Mouse (Mus musculus) frontal cortex, adult (tissue): ENCODE measurements around the gene Rev1.

Experiments used
- ATAC-seq: cut with Nextera tagmentation; 2 replicates; pipeline ENCODE4 v1.9.2; 2017; ENCODE audit warnings: mild to moderate bottlenecking, moderate library complexity, mixed read lengths; ENCODE audit not compliant: low TSS enrichment

The Rev1 gene

DNA sequence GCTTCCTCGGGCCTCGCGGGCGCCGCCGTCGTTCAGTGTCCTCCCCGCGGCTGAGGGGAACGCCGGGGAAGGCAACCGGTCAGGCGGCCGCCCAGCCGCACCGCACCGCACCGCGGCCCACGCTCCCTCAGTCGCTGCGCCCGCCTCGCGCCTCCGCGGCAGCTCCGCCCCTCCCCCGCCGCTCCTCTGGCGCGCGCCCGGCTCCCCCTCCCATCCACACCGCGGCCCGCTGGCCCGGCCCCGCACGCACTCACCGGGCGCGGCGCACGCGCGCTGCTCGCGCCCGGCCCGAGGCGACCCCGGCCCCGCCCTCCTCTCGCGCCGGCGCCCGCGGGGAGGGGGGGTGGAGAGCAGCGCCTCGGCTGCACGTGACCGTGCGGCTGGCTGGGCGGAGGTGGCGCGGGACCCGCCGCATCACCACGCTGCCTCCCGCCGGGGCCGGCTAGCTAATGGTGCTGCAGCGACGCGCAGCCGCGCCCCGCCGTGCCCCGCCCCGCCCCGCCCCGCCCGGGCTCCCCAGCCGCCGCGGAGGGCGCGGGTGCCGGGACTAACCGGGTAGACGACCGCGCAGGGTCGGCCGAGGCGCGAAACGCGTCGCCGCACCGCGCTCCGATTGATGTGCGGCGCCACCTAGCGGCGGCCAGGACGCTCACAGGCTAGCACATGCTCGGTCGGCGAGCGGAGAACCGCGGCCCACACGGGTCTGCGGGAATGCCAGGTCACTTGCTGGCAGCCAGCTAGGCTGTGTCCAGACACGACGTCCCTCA lies at the start of gene Rev1:
TSS of gene Rev1 (minus strand) at position 301 of the 767 bp plus-strand sequence.
- ATAC-seq, result peak; percentile 86

DNA sequence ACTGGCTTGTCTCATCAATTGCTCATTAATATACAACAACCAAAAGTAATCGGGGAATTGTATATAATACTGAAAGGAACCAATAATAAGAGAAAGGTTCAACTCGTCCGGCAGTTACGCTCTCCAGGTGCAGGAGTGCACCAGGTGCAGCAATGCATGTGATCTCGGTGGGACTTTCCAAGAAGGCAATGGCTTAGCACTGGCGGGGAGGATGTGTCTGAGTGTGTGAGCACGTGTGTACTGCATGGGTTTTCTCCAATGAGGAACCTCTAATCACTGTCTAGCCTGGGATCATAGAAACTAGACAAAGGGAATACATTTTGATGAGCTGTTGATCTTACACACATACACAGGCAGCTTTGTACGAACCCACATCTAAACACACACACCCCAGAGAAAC lies 49.3 kb upstream of the Rev1 start:
- no peak for ATAC-seq

DNA sequence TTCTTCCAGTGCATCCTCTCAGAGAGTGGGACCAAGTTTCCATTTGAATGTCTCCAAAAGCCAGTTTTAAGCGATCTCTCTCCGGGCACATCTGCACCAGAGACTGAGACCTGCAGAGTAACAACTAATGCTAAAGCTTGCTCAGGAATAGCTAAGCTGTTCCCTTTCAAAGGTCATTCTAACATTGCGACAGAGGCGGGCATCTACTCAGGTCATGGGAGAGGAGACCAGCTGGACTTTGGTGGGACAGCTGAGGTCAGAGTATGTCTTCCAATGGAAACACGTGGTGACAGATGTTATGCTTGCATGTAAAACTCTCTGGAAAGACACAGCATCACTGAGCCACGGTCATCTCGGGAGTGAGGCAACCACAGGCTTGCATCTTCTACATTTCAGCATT lies 46.5 kb upstream of the Rev1 start:
- no peak for ATAC-seq

DNA sequence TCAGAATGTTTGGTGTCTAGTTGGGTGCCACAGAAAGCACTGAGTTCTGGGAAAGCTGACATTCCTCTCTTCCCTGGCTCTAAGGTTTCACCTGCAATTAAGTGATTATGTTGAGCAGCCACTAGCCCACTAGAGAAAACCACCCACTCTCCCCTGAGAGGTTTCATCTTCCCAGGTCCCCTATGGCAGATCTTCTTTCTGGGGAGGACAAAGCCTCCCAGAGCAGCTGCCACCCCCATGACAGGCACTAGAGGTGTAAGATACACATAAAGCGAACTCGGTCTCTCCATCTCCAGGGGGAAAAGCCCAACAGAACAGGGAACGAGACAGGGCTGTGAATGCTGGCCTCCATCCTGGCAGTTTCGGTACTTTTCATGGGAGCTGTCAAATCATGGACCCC lies 42.3 kb upstream of the Rev1 start:
- ATAC-seq, result no peak

GRCm38 (mm10) chr1:38165696-38166095 lies 36.1 kb upstream of the Rev1 start:
- ATAC-seq, result no peak

GRCm38 (mm10) chr1:38150086-38150485 lies 20.5 kb upstream of the Rev1 start:
- ATAC-seq, result no peak

- no peak for ATAC-seq
These were observed 16.4 kb upstream of the Rev1 start for GRCm38 (mm10) chr1:38146008-38146407.

GRCm38 (mm10) chr1:38141371-38141770 lies 11.8 kb upstream of the Rev1 start:
- ATAC-seq, result no peak

DNA sequence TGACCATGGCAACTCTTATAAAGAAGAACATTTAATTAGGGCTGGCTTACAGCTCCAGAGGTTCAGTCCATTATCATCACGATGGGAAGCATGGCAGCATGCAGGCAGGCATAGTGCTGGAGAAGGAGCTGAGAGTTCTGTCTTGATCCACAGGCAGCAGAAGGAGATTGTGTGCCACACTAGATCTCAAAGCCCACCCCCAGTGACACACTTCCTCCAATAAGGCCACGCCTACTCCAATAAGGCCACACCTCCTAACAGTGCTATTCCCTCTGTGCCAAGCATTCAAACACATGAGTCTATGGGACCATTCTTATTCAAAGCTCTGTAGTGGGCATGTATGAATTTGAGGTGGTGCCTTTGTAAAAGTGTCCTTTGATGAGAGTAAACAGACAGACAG lies 11.3 kb upstream of the Rev1 start:
- ATAC-seq, result no peak

GRCm38 (mm10) chr1:38139396-38139795 lies 9.8 kb upstream of the Rev1 start:
- no peak for ATAC-seq

DNA sequence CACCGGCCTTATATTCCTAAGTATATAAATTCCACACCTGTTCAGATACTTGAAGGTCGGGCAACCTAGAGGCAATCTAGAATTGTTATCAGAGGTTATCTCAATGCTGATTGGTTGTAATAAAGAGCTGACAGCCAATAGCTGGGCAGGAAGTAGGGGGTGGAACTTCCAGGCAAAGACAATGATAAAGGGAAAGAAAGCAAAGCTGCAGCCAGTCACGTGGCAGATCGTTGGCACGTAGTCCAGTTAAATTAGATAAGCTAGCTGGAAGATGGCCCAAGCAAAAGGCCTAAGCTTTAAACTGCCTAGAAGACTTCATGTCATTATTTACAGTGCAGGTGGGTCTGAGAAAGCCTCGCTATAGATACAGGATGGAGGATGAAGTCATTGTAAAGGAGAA lies 3.3 kb upstream of the Rev1 start:
- ATAC-seq, result no peak

- no peak for ATAC-seq
These were observed 1.3 kb upstream of the Rev1 start for GRCm38 (mm10) chr1:38130715-38131483.

DNA sequence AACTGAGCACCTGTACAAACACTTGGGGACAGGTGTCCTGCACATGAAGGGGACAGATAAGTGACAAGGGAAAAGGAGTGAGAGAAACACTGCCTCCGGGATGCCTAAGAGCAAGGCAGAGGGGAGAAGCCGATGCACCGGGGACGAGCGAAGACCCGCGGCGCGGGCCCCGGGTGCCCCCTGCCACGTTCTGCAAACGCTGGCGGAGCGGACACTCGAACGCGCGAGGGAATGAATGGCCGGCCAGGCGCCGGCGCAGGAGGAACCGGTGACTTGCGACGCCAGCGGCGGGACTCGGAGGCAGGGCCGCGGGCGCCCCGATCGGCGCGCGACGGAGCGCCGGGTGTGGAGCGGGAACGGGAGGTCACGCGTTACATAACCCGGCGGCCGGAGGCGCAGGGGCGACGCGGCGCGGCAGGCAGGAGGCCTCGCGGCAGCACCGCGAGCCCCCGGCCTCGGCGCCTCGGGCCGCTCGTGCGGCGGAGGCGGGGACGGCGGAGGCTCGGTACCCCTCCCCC lies 623 bp downstream of the Rev1 start:
- peak; percentile 26; the same call in 1 of the 2 replicates for ATAC-seq

GRCm38 (mm10) chr1:38127036-38127435 lies 2.6 kb downstream of the Rev1 start:
- ATAC-seq, result no peak

GRCm38 (mm10) chr1:38126426-38126825 lies 3.2 kb downstream of the Rev1 start:
- no peak for ATAC-seq

DNA sequence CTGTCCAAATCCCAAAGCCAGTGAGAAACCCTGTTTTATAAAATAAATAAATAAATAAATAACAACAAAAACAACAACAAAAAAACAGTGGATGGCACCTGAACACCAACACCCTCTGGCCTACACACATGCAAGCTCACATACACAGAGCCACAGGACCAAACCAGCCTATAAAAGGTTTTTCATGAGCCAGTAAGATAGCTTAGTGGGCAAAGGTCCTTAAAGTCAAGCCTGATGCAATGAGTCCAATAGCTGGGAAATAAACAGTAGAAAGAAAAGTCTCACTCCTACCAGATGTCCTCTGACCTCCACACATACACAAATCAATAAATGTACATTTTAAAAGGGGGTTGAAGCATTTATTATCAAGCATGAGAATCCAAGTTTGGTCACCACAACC lies 5.3 kb downstream of the Rev1 start:
- no peak for ATAC-seq

- ATAC-seq, result no peak
These were observed 8.7 kb downstream of the Rev1 start for GRCm38 (mm10) chr1:38120877-38121276.

GRCm38 (mm10) chr1:38118624-38119023 lies 11.0 kb downstream of the Rev1 start:
- ATAC-seq, result no peak

GRCm38 (mm10) chr1:38109786-38110185 lies 19.8 kb downstream of the Rev1 start:
- no peak for ATAC-seq

DNA sequence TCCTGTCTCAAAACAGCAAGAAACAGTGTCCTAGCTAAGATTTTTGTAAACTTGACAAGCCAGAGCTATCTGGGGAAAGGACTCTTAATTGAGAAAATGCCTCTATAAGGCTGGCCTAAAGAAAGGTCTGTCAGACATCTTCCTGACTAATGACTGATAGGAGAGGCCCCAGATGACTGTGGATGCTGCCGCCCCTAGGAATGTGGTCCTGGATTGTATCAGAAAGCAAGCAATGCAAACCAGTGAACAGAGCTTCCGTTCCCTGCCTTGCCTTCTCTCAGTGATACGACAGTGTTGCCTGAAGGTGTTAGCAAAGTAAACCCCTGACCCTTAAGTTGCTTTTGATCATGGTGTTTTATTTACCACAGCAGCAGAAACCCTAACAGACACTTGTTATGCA lies 25.8 kb downstream of the Rev1 start:
- ATAC-seq, result no peak

DNA sequence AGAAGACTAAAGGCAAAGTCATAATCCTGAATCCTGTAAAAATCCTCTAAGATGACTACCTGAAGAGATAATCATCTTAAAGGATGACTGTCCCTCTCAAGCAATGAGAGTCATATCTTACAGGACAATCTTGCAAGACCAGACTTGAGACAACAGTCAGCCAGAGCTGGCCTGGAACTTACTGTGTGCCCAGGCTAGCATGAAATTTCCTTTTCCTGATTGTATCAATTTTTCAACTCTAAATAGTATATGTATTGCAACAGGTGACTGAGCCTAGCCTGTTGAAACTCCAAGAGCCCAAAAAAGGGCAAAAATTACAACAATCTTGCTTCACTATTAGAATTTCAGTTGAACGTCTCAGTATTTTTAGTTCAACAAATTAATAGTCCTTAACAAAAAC lies 26.4 kb downstream of the Rev1 start:
- ATAC-seq, result no peak

- ATAC-seq, result no peak
These were observed 48.3 kb downstream of the Rev1 start for GRCm38 (mm10) chr1:38081316-38081715.

DNA sequence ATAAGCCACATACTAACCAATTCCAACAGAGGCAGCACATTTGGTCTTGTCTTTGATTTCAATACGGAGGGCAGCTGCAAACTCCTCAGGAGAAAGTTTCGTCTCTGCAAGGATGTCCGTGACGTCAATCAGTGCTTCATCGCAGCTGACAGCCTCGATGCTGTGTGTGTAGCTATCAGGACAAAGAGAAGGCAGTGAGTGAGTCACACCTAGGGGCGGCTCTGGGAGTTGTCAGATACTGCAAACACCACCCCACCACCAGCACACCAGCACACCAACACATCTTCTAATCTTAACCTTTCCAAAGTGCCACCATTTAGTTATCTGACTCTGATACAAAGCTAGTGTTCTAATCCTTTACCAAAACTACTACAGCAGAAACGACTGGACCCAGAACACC lies 58.3 kb downstream of the Rev1 start:
- ATAC-seq, result peak; percentile 81; the same call in 1 of the 2 replicates
